Mouse (Mus musculus) lung, embryonic 16.5 days (tissue): ENCODE results near the gene Ofcc1. TPM values are rescaled to one million over a fixed set of nuclear protein-coding genes. Genes with fewer than 3 reads are reported as not detected.

Source experiments
- ATAC-seq: fragments of 200-750 bp; cut with Nextera tagmentation; 2 replicates; pipeline ENCODE4 v1.8.0; 2017; ENCODE audit warnings: low read depth, mild to moderate bottlenecking, moderate library complexity
- H3K27ac ChIP-seq: fragments of 300-500 bp; sonication (generic); 2 replicates; pipeline ENCODE4 v1.5.1; 2014; ENCODE audit warnings: mild to moderate bottlenecking, control low read depth, low read length
- H3K27me3 ChIP-seq: fragments of 300-500 bp; sonication (generic); 2 replicates; pipeline ENCODE4 v1.6.1; 2014; ENCODE audit warnings: low read depth, low read length, mixed read lengths; ENCODE audit not compliant: control insufficient read depth, insufficient read depth
- H3K36me3 ChIP-seq: fragments of 300-500 bp; sonication (generic); 2 replicates; pipeline ENCODE4 v1.6.1; 2014; ENCODE audit warnings: low read length; ENCODE audit not compliant: control insufficient read depth, insufficient read depth
- H3K4me1 ChIP-seq: fragments of 300-500 bp; sonication (generic); replicated peaks from 2 replicates; pipeline ENCODE4 v1.6.1; 2014; ENCODE audit warnings: low read length, mixed read lengths; ENCODE audit not compliant: control insufficient read depth, insufficient read depth
- H3K4me2 ChIP-seq: fragments of 300-500 bp; sonication (generic); 2 replicates; pipeline ENCODE4 v1.6.1; 2014; ENCODE audit warnings: low read depth, low read length, control low read depth
- H3K4me3 ChIP-seq: fragments of 300-500 bp; sonication (generic); 2 replicates; pipeline ENCODE4 v1.5.1; 2014; ENCODE audit warnings: mild to moderate bottlenecking, low read length, control low read depth
- H3K9ac ChIP-seq: fragments of 300-500 bp; sonication (generic); 2 replicates; pipeline ENCODE4 v1.6.1; 2014; ENCODE audit warnings: low read length, control low read depth
- H3K9me3 ChIP-seq: fragments of 300-500 bp; sonication (generic); 2 replicates; pipeline ENCODE4 v1.6.1; 2016; ENCODE audit warnings: low read length; ENCODE audit not compliant: control insufficient read depth
- WGBS: fragments of 180-500 bp; shearing (Covaris S2); extraction: QIAGEN DNeasy Blood & Tissue Kit; methylation state at CpG from one replicate; pipeline ENCODE4 v1.1.7; 2014; 5-methylcytosine and 5-hydroxymethylcytosine counted together
- polyA plus RNA-seq: library from polyadenylated mRNA; unstranded; fragments of >200 nt; fragmentation: Nextera tagmentation; extraction: Ambion mirVana; gene quantifications from 2 replicates; pipeline ENCODE4 v1.2.1, GENCODE M21; 2015

Gene Ofcc1
- polyA plus RNA-seq, 1 experiment from 2014 or later, result not detected

- no peaks in the 10 kb centered on the region for H3K27me3 ChIP-seq
- no peak overlapping the region for H3K4me2 ChIP-seq
- no peak overlapping the region for H3K4me3 ChIP-seq
- no peaks in the 10 kb centered on the region for H3K4me1 ChIP-seq
- no peak overlapping the region for H3K9ac ChIP-seq
- no peaks in the 10 kb centered on the region for H3K36me3 ChIP-seq
- no peak for ATAC-seq
- H3K9me3 ChIP-seq, result no peaks in the 10 kb centered on the region
- no peak overlapping the region for H3K27ac ChIP-seq
- WGBS, result 83% methylated on average over 18 of the region's 18 CpGs
Measured at GRCm38 (mm10) chr13:39979294-39980061, 381.8 kb downstream of the Ofcc1 start.

DNA sequence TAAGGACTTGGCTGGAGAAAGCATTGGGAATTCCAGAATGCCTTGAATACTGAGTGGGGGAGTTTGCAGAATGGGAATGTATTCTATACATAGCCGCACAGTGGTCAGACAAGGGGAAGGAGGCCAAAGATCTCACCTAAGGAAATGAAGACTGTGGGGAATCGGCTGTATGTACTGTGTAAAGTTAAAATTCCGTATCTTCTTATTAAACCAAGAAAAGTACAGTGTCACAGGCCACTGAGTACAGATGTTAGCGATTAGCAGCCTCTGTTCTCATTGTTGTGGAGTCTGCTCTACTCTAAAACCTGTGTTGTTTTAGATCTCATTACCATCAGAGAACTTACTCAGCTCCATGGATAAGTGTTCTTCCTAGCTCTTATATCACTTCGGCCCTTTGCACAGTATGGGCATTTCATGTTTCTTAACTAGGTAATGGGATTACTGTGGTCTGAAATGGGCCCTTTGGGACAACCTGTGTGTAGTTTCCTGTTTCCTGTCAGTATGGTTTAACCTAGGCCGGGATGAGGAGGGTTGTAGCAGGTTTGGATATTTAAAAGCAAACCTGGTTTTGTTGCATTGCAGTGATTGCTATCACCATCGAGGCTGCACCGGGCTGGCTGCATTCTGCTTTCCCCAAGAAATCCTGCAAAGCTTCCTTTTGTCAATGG lies 392.8 kb downstream of the Ofcc1 start:
- H3K9me3 ChIP-seq, result no peaks in the 10 kb centered on the region
- WGBS, result 81% methylated on average over 8 of the region's 8 CpGs
- H3K27me3 ChIP-seq, result no peaks in the 10 kb centered on the region
- no peaks in the 10 kb centered on the region for H3K36me3 ChIP-seq
- H3K4me2 ChIP-seq, result no peak overlapping the region
- no peaks in the 10 kb centered on the region for H3K4me1 ChIP-seq
- no peak overlapping the region for H3K9ac ChIP-seq
- no peak for ATAC-seq
- H3K27ac ChIP-seq, result no peak overlapping the region
- H3K4me3 ChIP-seq, result no peak overlapping the region

DNA sequence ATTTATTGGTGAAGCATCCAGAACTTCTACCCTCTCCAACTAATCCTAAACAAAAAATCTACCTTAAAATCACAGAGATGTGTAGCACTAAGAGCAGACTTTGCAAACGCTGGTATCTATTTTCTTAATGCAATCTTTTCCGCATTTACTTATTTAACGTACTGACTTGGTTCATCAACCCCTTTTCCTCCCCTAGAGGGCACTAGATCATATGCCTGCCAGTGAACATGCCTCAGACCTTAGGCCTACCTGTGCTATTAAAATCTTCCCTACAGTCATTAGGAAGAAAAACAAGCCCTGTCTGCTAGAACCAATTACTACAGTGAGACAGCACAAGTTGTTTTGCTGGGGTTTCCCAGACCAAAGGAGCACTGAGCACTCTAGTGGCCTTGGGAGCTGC lies 404.0 kb downstream of the Ofcc1 start:
- H3K9me3 ChIP-seq, result no peaks in the 10 kb centered on the region
- H3K27ac ChIP-seq, result no peak overlapping the region
- no peak overlapping the region for H3K4me2 ChIP-seq
- no peaks in the 10 kb centered on the region for H3K27me3 ChIP-seq
- ATAC-seq, result no peak
- no peaks in the 10 kb centered on the region for H3K36me3 ChIP-seq
- no peaks in the 10 kb centered on the region for H3K4me1 ChIP-seq
- WGBS, result 62% methylated on average over 3 of the region's 3 CpGs
- no peak overlapping the region for H3K9ac ChIP-seq
- H3K4me3 ChIP-seq, result no peak overlapping the region

DNA sequence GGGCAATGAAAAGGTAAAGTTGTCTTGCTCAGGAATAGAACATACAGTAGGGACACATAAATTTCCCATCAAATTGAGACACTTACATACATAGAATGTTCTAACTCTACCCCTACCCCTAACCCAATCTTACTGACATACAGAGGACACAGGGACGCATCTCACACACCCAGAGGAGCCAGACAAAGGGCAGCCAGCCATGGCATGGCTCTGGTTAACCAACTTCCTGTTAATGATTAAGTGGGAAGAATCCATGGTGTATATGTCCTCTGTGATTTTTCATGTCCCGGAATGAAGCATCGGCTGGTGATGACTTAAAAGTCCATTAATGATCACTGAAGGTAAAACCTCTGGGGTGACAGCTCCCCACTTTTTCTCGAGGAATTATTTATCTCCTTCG lies 405.2 kb downstream of the Ofcc1 start:
- H3K4me3 ChIP-seq, result no peak overlapping the region
- H3K4me2 ChIP-seq, result no peak overlapping the region
- no peak overlapping the region for H3K9ac ChIP-seq
- no peaks in the 10 kb centered on the region for H3K9me3 ChIP-seq
- no peaks in the 10 kb centered on the region for H3K36me3 ChIP-seq
- 70% methylated on average over 5 of the region's 5 CpGs for WGBS
- no peak overlapping the region for H3K27ac ChIP-seq
- ATAC-seq, result no peak
- H3K4me1 ChIP-seq, result no peaks in the 10 kb centered on the region
- H3K27me3 ChIP-seq, result no peaks in the 10 kb centered on the region
